Mouse (Mus musculus) layer of hippocampus, postnatal 10 days (tissue): ENCODE results near the gene Tmem258. TPM values are rescaled to one million over a fixed set of nuclear protein-coding genes. Genes with fewer than 3 reads are reported as not detected.
A peak's percentile ranks its signal among the peaks of the same experiment; 100 is the strongest.
"Not testable (repeated sequence)": the region's sequence is repeated elsewhere in the genome, so short reads cannot be mapped to it uniquely, and the experiment has no call there.

Experiments
- DNase-seq, 2 experiments: peaks; one replicate each; pipeline ENCODE4 v3.0.0; 2021; ENCODE audit warnings: low spot score in 2 of 2
- long read RNA-seq: library from polyadenylated mRNA; stranded (forward); transcript quantifications from one replicate; pipeline ENCODE4 v2.0.0, GENCODE M21; 2023
- total RNA-seq, 2 experiments: library from RNA; stranded (reverse); gene quantifications; 2 replicates each; pipeline ENCODE4 v1.2.3; 2021

Gene Tmem258
- total RNA-seq = 100 to 1,000 TPM in 1 of 2 experiments, 10 to 100 TPM in 1; 90.7 to 113 TPM
- long read RNA-seq, transcript Tmem258-201 (4 exons, 606 nt) = major isoform, 190 of 212 reads
- long read RNA-seq, partial matches to known transcripts = 12 of 212 reads
- long read RNA-seq, other reads (novel, unspliced or antisense) = 7 of 212 reads

DNA sequence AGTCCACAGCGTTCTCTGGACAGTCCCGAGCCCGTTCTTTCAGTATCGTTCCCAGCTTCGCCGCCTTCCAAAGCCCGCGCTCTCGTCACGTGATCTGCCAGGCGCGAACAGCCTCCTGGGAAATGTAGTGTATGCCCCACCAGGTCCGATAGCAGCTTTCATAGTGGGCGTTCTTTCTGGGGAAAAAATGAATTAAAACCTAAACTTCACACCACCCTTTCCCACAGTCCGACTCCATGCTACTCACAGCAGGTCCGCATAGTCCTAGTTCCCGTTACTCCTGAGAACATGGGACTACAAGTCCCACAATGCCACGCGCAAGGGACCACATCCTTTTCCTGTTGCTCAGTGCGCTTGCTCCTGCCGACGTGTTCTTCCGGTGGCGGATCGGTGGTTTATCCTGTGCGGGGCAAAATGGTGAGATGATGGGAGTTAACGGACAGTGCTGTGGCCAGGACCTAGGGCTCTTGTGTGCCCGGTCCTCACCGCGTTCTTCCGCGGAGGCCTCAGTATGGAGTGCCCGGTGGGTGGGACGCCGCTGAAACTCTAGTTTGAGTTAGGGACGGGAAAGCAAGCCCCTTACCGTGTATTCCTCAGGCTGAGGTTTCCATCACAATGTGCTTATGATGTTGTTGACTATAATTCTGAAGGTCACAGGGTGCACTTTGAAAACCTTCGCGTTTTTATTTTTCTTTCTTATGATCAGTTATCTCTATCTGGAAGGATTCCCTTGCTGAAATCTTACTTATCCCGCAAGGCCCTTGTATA, at the start of gene Tmem258, which contains the start of gene Fen1:
TSS of gene Tmem258 (plus strand) at position 167 of the 768 bp plus-strand sequence.
TSS of gene Fen1 (minus strand) at position 322 of the 768 bp plus-strand sequence.
- DNase-seq = peak; percentile 94

DNA sequence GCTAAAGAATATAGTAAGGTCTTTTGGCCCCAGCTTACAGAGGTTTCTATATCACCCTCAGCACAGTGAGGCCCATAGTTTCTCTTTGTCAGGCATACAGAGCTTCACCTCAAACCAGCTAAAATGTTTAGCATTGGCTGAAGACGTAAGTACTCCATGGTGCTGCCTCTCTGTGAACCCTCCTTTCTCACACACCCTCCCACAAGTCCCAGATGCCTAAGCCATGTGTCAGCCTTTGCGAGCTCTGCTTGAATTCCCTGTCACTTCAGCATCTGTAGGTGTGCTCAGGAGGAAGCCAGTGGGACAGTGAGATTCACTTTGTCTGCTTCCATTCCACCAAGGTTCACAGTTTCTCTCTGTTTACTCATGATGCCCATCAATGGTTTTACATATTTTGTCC, 46.1 kb upstream of the Tmem258 start:
- no peak for DNase-seq

DNA sequence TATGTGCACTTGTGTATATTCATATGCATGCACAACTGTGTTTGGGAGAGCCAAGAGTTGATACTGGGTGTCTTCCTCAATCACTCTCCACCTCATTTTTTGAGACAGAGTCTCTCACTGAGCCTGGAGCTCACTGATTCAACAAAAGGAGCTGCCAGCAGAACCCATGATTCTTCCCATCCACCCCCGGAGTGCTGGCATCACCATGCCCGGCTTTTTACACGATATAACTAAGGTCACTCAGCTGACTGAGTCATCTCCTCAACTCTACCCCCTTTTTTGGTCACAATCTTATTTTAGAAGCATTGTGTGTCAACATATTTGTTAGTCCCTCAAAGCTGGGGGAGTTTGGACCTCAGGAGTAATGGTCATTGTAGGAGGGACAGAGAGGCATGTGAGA, 39.9 kb upstream of the Tmem258 start:
- no peak for DNase-seq

DNA sequence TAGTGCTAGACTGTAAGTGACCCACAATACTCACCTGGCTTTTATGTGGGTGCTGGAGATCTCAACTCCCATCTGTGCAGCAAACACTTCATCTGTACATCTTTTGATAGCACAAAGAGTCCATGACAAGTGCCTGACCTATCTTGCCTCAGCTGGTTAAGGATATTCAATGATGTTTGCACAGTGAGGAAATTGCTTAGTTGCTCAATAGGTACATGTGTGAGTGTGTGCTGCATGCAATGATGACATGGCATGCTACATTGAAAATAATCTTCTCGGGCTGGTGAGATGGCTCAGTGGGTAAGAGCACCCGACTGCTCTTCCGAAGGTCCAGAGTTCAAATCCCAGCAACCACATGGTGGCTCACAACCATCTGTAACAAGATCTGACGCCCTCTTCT, 37.9 kb upstream of the Tmem258 start:
- not testable (repeated sequence) for DNase-seq

DNA sequence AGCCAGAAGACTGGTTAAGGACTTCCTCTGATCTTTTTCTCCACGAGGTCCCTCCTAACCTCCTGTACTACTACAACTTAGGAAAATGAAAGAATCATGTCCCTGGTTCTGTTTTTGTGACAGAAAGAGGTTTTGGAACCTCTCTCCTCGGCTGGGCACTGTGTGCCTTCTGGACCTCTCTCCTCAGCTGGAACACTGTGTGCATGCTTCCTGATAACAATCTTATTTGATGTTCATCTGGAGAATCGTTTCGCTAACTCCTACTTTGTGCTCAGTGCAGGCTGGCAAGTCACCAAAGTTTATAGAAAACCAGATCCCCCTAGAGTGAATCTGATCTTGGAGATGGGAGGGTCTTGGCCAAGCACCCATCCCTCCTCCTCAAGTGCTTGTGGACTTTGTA, 36.7 kb upstream of the Tmem258 start:
- no peak for DNase-seq

DNA sequence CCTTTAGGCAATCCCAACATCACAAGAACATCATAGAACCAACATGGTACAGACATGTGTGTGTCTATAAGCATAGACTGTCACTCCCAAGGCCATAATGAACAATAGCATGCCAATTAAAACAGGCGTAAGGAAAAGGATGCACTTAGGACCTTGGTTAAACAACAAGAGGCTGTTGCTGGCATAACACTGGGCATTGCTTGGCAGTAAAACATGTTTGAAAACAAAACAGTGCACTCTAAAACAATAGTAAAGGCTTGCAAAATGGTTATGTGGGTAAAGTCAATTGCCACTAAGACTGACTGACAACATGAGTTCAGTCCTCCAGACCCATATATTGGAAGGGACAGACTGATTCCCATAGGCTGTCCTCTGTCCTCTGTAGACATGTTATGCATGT, 35.9 kb upstream of the Tmem258 start:
- no peak for DNase-seq

DNA sequence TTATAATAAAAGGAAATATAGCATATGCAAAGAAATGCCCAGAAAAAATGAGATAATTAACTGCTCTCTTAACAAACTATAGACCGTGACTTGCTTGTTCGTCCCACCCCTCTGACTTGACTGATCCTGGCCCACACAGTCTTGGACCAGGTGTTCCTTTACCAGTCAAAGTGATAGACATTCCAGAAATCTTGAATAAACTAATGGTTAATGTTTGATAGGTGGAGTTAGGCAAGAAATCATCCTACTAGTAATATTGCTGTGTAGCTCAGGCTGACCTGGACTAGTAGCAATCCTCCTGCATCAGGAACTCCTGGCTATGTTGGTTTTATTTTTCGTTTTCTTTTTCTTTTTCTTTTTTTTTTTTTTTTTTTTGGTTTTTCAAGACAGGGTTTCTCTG, 35.4 kb upstream of the Tmem258 start:
- DNase-seq = no peak

DNA sequence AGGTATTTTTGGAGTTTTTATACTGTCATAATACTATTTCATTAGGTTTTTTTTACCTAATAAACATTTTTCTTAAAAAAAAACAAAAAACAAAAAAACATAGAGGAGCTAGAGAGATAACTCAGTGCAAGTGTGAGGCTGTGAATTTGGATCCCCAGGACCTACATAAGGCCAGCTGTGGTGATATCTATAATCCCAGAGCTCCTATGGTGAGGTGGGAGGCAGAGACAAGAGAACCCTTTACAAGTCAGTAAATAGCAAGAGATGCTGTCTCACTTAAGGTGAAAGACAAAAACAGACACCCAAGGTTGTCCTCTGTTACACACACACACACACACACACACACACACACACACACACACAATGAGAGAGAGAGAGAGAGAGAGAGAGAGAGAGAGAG, 34.6 kb upstream of the Tmem258 start:
- DNase-seq = no peak

DNA sequence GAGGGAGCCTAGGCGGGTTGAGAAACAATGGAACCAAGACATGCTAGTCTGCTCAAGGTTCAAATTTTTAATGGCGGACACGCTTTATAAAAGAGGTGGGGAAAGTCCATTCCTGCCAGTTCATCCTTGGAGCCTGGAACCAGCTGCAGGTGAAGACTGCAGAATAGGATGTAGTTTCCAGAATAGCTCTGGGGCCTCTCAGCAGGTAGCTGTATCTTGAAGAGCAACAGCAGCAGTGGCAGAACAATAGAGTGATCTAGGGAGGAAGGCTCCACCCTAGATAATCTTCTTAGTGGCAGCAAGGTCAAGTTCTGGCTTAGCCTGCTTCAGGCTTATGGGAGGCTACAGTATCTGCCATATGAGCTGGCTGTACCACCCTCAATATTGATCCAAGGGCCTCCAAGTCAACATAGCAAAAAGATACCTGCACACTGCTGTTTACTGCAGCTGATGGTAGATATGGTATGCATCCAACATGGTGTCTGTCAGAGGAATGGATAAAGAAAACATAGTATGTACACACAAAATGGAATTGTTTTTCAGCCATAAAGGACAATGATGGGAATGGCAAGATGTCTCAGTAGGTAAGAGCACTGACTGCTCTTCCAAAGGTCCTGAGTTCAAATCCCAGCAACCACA, 34.0 kb upstream of the Tmem258 start:
- not testable (repeated sequence) for DNase-seq

DNA sequence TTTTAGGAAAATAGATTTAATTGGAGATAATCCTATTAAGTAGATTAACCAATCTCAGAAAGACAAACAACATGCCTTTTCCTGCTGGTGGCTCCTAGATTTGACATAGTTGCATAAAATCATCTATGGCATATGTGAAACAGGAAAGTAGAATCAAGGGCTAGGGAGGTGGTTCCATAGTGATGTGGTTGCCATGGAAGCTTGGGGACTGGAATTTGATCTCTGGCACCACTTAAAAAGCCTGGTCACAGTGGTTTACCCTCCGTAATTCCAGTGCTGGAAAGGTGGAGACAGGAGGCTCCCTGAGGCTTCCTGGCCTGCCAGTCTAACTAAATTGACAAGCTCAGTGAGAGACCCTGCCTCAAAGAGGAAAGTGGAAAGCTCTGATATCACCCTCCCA, 33.3 kb upstream of the Tmem258 start:
- no peak for DNase-seq

DNA sequence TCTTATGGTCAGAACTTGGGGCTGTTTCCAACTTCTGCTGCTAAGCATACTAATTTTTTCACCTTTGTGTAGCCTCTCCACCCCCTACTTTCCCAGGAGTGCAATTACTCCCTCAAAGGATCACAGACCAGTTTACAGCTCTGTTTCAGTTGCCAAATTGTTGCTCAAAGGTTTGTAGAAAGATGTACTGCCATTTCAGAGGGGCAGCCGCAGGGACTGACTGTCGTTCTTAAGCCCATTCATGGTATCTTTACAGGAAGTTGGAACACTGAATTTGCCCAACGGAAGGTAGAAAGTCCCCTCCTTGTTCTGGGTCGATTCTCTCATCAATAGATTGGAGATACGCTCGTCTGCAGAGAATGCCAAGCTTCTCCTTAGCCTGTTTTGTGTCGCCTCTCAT, 32.5 kb upstream of the Tmem258 start:
- DNase-seq = no peak

DNA sequence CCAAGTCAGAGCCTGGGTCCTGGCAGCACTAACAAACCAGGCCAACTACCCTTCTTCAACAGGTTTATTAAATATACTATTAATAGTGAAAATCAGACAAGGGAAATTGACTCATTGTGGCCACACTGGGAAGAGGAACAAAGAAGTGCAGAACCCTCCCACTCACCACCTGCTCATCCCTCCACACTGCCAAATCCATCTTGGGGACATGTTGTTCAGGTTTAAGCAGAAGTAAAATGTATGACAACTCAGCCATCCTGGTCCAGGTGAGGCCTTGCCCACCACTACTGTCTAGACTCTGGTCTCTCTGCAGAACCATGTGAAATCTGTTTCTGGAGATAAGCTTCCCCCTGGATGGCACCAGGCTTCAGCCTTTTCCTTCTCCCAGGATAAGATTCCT, 32.0 kb upstream of the Tmem258 start:
- peak; percentile 34 to 38 for DNase-seq

DNA sequence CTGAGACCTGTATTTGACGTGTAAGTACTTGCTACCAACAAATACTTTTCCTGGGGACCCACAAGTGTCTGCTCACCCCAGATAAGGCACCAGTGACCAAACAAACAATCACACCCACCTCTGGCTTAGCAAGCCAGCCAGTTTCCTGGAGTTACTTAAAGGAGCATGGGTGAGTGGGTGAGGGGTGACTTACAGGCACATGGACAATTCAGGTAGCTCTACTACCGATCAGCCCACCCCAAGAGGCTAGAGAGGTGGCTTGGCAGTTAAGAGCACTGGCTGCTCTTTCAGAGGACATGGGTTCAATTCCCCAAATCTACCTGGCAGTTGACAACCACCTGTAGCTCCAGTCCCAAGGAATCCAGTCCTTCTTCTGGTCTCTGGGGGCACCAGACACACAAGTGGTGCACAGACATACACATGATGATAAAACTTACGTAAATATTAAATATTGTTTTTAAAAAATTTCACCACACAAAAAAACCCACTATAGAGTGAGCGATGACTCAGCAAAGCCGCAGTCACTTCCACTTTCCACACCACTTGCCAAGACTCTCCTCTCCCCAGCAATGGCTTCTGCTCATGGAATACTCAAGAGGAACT, 30.6 kb upstream of the Tmem258 start:
- DNase-seq = no peak

DNA sequence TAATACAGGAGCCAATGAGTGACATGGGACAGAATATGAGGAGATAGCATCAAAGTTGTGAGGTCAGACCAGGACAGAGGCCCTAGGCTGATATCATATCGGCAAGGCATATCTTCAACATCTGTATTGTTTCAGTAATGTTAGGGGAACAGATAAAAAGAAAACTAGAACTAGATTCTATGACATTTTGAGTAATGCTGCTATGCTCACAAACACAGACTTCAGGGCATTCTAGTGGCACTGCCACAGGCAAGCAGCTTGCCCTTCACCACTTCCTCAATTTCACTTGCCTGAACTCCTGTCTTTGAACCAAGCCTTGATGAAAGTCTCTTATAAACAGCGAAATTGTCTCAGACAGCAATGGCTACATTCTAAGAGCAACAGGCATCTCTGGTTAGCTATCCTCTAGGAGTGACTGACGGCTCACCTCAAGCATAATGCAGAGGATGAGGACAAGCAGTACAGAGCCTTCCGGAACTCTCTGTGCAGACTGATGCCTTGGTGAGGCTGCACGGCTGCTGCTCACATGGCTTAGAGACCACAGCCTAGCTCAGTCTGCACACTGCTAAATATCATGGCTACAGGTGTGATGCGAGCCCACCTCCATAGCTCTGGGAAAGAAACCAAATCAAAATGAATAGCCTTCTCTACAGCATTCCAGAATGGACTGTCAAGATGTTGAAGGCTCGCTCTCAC, 29.8 kb upstream of the Tmem258 start:
- no peak for DNase-seq

DNA sequence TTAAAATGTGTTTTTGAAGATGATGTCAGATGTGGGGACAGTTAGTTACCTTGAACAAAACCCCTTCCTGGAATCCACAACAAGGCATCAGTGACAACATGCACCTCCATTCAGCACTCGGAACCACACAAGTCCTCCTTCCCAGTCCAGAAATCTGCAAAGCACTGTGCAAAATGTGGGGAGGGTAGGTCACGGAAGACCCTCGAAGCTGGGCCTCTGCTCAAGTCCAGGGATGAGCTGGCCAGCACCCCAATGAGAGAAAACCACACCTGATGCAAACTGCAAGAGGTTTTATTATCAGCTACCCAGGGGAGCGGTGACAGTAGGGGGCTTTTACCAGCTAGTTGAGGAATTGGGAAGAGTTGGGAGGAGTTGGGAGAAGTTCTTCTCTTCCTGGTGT, 28.9 kb upstream of the Tmem258 start:
- no peak for DNase-seq

DNA sequence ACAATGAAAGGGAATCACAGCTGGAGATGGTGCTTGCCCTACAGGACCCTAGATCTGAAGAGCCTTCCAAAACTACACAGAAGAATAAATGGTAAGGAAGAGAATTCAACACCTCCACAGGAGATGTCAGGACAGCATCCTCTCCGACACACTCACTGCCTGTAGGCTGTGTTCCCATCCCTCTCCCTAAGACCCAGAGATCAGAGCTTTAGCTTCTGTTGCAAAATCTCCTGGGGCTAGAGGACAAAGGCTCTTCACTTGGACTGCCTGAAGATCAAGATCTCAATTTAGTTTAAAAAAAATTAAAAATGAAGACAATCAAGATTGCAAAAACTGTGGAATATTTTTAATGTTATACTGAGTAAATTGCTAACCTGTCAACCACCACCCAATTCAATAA, 27.3 kb upstream of the Tmem258 start:
- no peak for DNase-seq

DNA sequence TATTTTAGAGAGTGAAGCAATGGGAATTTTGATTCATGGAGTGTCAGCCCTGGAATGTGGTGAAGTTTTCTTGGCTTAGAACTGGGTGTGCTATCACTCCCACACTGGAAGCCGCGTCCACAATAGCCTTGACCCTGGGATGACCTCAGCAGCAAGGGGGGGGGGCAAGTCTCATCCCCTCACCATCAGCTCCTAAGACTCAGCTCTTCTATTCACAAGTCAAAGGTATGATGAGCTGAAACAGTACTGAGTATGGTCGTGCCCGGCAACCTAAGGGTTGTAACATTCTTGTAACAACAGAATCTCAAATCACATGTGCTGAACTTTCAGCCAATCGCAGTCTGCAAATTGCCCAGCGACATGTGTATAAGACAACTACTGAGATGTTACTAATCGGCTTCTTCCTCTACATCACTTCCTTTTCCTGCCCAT, 26.9 kb upstream of the Tmem258 start:
- DNase-seq = no peak

DNA sequence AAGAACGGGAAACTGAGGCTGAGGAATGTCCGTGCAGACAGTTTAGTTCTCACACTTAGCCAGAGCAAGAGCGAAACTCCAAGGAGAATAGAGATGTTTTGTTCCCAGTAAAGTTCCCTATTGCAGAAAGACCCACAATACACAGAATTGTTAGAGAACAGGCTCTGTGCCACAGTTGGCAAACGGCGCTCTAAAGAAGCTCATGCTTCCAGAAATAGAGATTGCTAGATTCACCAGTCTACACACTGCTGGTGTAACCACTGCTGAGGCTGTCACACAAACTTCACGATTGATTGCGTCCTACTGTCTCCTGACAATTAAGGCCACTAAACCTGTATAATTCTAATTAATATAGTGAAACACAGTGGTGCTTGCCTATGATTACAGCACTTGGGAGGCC, 22.6 kb upstream of the Tmem258 start:
- DNase-seq = peak in 1 of 2 experiments; percentile 42

DNA sequence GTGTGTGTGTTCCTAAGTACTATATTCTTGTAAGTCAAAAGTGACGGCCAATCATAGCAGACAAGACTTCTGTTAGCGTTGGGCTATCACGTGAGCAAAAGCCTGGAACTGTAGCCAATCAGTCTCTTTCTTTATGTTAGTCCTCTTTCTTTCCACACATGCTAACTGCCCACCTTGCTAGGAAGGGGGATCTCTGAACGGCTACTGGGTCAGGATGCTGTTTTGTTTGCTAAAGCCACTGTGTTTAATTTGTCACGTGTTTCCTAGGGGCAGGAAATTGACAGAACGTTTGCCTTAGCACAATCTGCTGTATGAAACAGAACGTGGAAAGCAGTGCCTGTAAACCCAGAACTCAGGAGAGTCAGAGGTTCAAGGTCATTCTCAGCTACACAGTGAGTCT, 21.7 kb upstream of the Tmem258 start:
- no peak for DNase-seq

DNA sequence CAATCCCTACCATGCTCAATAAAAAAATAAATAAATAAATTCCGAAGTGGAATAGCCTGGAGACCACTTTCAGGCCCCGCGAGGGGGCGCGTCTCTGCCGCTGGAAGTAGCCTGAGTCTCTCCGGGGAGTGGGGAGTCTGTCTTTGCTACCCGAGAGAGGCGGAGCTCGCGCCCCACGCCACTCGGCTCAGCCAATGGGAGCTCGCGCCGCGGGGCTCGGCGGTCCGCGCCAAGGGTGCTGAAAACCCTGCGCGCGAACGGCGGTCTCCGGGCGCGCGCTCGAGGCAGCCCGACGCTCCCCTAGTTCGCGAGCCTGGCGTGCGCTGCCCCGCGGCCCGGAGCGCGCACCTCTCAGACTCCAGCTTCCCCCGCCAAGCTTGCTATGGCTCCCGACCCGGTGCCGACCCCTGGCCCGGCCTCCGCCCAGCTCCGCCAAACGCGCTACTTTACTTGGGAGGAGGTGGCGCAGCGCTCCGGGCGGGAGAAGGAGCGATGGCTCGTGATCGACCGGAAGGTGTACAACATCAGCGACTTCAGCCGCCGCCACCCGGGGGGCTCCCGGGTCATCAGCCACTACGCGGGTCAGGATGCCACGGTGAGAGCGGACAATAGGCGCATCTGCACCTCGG, 21.0 kb upstream of the Tmem258 start, which contains the start of gene Fads1:
TSS of gene Fads1 (plus strand) at position 219 of the 629 bp plus-strand sequence.
- peak; percentile 93 to 96 for DNase-seq
